Mouse (Mus musculus) 416B (cell line): ENCODE measurements around the gene Fam189a1.

Experiments
- DNase-seq: peaks from one replicate; pipeline ENCODE4 v3.0.0; 2011; ENCODE audit warnings: low read depth

The Fam189a1 gene

GRCm38 (mm10) chr7:64949910-64950770 is 206.2 kb downstream of the Fam189a1 start:
- DNase-seq, result peak; percentile 1

- DNase-seq, result no peak
Observed at GRCm38 (mm10) chr7:64949465-64949864, 206.9 kb downstream of the Fam189a1 start.

GRCm38 (mm10) chr7:64944686-64945085 is 211.7 kb downstream of the Fam189a1 start:
- DNase-seq, result no peak

DNA sequence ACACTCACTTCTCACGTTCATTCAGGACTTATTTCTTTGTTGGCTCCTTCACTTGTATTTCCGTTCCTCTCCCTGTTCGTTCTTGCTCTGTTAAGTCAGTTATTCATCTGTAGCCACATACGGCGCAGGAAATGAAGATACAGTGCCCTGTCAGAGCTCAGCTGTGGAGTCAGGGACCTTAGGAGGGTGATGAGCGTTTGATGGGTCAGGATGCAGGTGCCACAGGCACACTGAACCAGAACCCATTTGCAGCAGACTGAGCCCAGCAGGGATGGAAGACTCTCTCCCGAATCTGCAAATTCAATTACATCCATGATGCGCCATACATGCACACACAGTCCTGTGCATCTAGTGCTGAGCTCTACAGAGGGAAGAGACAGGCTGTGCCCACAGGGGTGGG is 212.2 kb downstream of the Fam189a1 start:
- DNase-seq, result no peak

DNA sequence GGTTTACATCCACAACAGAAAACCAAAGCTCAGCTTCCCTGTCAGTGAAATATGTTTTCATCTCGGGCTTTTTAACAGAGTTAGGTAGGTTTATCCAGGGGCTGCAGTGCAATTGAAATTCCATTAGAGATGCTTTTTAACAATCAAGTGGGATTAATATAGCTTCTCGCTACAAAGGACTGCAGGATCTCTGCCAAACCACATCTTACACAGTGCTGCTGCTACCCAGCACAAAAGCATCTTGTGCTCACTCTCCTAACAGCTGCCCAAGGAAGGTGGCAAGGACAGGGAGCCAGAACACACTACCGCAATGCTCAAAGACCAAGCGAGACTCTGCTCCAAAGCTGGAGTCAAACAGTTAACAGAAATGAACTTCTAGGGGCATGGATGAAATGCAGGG is 219.4 kb downstream of the Fam189a1 start:
- DNase-seq, result no peak

DNA sequence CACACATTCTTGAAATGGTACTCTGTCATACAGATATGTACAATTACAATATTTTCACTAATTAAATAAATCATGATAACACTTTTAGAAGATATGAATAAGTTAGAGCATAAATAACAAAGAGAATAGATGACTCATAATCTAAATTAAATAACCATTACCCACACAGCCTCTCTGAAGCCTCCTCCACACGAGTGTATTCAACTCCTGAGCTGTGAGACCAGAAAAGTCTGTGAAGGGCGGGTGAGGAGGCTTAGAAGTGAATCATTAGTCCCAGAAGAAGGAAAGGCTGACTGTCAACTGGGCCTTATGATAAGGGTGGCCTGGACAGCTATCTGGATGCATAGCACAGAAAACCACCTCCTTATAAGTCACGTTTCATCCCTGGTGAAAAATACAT is 222.3 kb downstream of the Fam189a1 start:
- DNase-seq, result no peak

DNA sequence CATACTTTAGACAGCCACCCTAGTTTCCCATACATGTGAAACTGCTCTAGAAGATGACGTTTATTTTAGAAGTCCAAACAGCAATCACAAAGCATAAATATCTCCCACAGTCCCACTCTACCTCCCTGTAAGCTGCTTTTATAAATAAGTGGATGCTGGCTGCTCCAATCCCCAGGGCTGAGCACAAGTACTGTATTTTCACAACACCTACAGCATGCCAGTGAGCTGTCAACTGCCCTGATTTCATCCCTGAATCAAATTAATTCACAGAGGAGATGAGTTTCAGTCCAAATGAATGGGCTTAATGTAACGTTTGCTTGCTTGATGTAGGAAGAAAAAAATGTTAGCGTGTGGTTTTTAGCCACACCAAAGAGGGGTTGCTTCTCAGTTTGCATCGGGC is 225.4 kb downstream of the Fam189a1 start:
- DNase-seq, result no peak

GRCm38 (mm10) chr7:64923918-64924317 is 232.5 kb downstream of the Fam189a1 start:
- DNase-seq, result no peak

DNA sequence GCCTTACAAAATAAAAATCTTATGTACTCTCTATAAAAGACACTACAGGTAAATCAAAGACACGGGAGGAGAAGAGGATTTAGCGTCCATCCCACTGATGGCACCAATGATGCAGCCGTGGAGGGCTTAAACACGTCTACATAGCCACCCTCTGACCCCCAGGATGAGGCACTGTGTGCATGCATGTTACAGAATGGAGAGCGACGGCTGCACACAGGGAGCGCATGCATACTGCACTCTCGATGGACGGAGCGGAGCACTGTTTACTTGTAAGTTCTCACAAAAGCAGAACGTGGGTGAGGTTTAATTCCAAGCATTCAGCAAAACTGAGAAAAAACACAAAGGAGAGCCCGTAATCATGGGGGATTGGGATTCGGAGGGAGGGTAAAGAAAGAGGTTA is 235.2 kb downstream of the Fam189a1 start:
- DNase-seq, result no peak

DNA sequence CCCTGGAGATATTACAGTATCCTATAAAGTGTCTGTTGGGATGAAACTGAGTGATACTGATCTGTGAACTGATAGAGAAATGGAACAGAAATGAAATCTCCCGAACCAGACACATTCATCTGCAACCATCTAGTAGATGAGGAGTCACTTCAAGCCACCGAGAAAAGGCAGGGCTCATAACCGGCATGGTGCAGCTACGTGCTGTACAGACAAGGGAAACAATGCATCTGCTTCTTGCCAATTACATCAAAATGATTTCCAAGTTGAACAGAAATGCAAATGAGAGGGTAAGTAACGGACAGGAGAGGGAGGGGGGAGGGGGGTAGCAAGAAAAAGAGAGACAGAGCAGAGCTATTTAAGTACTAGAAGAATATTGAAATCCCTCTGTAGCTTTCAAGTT is 235.6 kb downstream of the Fam189a1 start:
- no peak for DNase-seq

- DNase-seq, result no peak
Observed at GRCm38 (mm10) chr7:64916654-64917053, 239.7 kb downstream of the Fam189a1 start.

GRCm38 (mm10) chr7:64915121-64915520 is 241.2 kb downstream of the Fam189a1 start:
- DNase-seq, result no peak

DNA sequence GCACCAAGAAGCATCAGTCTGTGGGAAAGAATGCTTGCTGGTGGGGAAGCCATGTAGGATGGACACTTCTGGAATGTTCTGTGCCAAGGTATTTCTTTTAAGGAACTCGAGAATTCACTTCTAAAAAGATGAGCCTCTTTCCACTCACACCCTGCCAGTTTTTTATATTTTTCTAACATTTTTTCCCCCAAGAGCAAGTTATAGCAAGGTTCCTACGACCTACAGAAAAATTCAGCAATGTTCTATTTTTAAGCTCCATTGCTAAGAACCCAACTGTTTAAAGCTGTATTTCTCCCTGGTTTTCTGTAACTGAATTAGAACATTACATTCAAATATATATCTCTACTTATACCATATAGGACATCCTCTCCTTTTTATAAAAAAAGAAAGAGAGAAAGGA is 244.4 kb downstream of the Fam189a1 start:
- no peak for DNase-seq

- DNase-seq, result no peak
Observed at GRCm38 (mm10) chr7:64910208-64910607, 246.2 kb downstream of the Fam189a1 start.

DNA sequence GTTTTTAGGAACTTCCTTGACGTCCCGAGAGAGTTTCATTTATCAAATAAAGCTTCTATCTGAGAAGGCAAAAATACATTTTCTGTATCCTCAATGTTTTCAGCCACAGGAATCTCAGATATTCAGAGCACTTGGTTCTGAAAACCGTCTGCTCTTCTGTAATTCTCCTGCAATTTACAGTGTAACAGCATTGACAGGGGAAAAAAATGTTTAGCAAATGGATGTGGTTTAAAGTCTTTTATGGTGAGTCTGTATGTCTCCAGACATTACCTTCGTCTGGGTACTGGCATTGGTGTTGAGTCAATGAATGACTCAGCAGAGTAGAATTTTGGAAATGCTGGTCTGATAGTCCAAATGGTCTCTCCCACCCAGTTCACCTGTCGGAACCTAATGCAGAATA is 249.4 kb downstream of the Fam189a1 start:
- no peak for DNase-seq

- no peak for DNase-seq
Observed at GRCm38 (mm10) chr7:64905506-64905905, 250.9 kb downstream of the Fam189a1 start.

GRCm38 (mm10) chr7:64900249-64900648 is 256.1 kb downstream of the Fam189a1 start:
- DNase-seq, result no peak

DNA sequence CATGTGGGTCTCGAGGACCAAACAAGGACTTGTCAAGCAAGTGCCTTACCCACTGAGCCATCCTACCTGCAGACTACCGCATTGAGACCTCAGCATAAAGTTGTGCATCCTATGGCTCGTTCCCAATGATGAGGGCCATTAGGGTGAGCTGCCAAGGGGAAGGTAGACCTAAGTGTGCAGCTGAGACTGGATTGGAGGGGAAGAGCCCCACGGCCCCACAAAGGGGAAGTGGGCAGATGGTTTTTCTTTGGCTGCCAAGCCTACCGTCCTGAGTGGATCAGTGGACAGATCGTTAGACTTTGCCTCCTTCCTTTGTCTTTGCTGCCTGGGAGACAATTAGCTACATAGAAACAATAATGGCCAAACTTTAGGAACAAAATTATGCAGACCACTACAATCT is 259.8 kb downstream of the Fam189a1 start:
- no peak for DNase-seq

GRCm38 (mm10) chr7:64895685-64896101 is 260.7 kb downstream of the Fam189a1 start:
- no peak for DNase-seq

GRCm38 (mm10) chr7:64891139-64891538 is 265.2 kb downstream of the Fam189a1 start:
- DNase-seq, result no peak

GRCm38 (mm10) chr7:64889919-64890318 is 266.5 kb downstream of the Fam189a1 start:
- DNase-seq, result no peak

- DNase-seq, result no peak
Observed at GRCm38 (mm10) chr7:64884187-64884862, 272.0 kb downstream of the Fam189a1 start.

GRCm38 (mm10) chr7:64882243-64882642 is 274.1 kb downstream of the Fam189a1 start:
- no peak for DNase-seq
